Mouse (Mus musculus) bone marrow, adult 2 months (tissue): ENCODE measurements around the gene Mast4.

Experiments
- CTCF ChIP-seq: fragments of 200-500 bp; IDR thresholded peaks from 2 replicates; pipeline ENCODE4 v1.5.1; 2011; ENCODE audit warnings: low read length, control low read depth; ENCODE audit not compliant: control insufficient read depth, insufficient read depth
- POLR2A ChIP-seq: fragments of 200-500 bp; IDR thresholded peaks from 2 replicates; pipeline ENCODE4 v1.6.1; 2011; ENCODE audit warnings: low read depth, mild to moderate bottlenecking, control low read depth, low read length, borderline replicate concordance; ENCODE audit not compliant: control insufficient read depth

- TF ChIP-seq CTCF: no peak
- TF ChIP-seq POLR2A: no peak
These were observed 127.1 kb downstream of the Mast4 start for GRCm38 (mm10) chr13:103207199-103207598.
